ENCODE assay signal across 17 mouse cellular contexts in genomic region chr10:60334583-60334982, GRCm38 (mm10).
"Had no signal": no experiment of that assay in that cellular context is flagged by ENCODE, and none has a peak within 500 bp of the region (broad histone marks: within the 10 kb centered on the region; RNA-seq: fewer than 3 reads in every experiment).

No protein-coding gene starts in this region.

- H3K9me3 ChIP-seq: limb, embryonic 13.5 days; liver, embryonic 12.5 days; megakaryocyte, embryonic 14.5 days; neural tube, embryonic 15.5 days had no signal

- H3K4me1 ChIP-seq: neural tube, embryonic 15.5 days had no signal

- H3K9ac ChIP-seq: limb, embryonic 13.5 days; liver, embryonic 12.5 days; lung, embryonic 14.5 days; neural tube, embryonic 15.5 days had no signal

- ATAC-seq: hindbrain, postnatal 0 days; liver, embryonic 12.5 days had no signal

- H3K27me3 ChIP-seq: limb, embryonic 13.5 days; liver, embryonic 12.5 days; neural tube, embryonic 15.5 days had no signal

- H3K4me2 ChIP-seq: limb, embryonic 13.5 days; liver, embryonic 12.5 days; lung, embryonic 14.5 days; neural tube, embryonic 15.5 days had no signal

- H3K27ac ChIP-seq: hindbrain, postnatal 0 days; limb, embryonic 13.5 days; liver, embryonic 12.5 days; neural tube, embryonic 15.5 days had no signal

- H3K4me3 ChIP-seq: limb, embryonic 13.5 days; liver, embryonic 12.5 days; megakaryocyte, embryonic 14.5 days; myocyte; neural tube, embryonic 15.5 days had no signal

- H3K36me3 ChIP-seq: limb, embryonic 13.5 days; liver, embryonic 12.5 days; neural tube, embryonic 15.5 days had no signal

- DNase-seq: kidney, adult 11 months; kidney, adult 9 months; kidney, postnatal 10 days; kidney, postnatal 4 days; left cerebral cortex, postnatal 4 days; lung, embryonic 14.5 days; lung, postnatal 10 days; lung, postnatal 4 days; midbrain, embryonic 14.5 days; right cerebral cortex, postnatal 4 days; thymus, postnatal 14 days had no signal
